Mouse (Mus musculus) forebrain, embryonic 15.5 days (tissue): Measurements from ENCODE around the gene Hils1. TPM values are rescaled to one million over a fixed set of nuclear protein-coding genes. Genes with fewer than 3 reads are reported as not detected.

Source experiments
- ATAC-seq: fragments of 200-750 bp; cut with Nextera tagmentation; replicated peaks from 2 replicates; pipeline ENCODE4 v1.8.0; 2017; ENCODE audit warnings: mild to moderate bottlenecking, moderate TSS enrichment, moderate library complexity
- H3K27ac ChIP-seq: fragments of 300-500 bp; sonication (generic); replicated peaks from 2 replicates; pipeline ENCODE4 v1.5.1; 2015; ENCODE audit warnings: mild to moderate bottlenecking, inconsistent platforms
- H3K27me3 ChIP-seq: fragments of 300-500 bp; sonication (generic); 2 replicates; pipeline ENCODE4 v1.6.1; 2015; ENCODE audit warnings: inconsistent platforms
- H3K36me3 ChIP-seq: fragments of 300-500 bp; sonication (generic); 2 replicates; pipeline ENCODE4 v1.6.1; 2015; ENCODE audit warnings: mild to moderate bottlenecking, inconsistent platforms
- H3K4me1 ChIP-seq: fragments of 300-500 bp; sonication (generic); 2 replicates; pipeline ENCODE4 v1.6.1; 2015; ENCODE audit warnings: inconsistent platforms
- H3K4me2 ChIP-seq: fragments of 300-500 bp; sonication (generic); replicated peaks from 2 replicates; pipeline ENCODE4 v1.6.1; 2015; ENCODE audit warnings: mild to moderate bottlenecking, inconsistent platforms
- H3K4me3 ChIP-seq: fragments of 300-500 bp; sonication (generic); 2 replicates; pipeline ENCODE4 v1.5.1; 2015; ENCODE audit warnings: mild to moderate bottlenecking, inconsistent platforms
- H3K9ac ChIP-seq: fragments of 300-500 bp; sonication (generic); replicated peaks from 2 replicates; pipeline ENCODE4 v1.6.1; 2015; ENCODE audit warnings: mild to moderate bottlenecking, inconsistent platforms
- H3K9me3 ChIP-seq: fragments of 300-500 bp; sonication (generic); 2 replicates; pipeline ENCODE4 v1.6.1; 2016; ENCODE audit warnings: inconsistent platforms
- WGBS: fragments of 180-500 bp; shearing (Covaris S2); methylation state at CpG from one replicate; pipeline ENCODE4 v1.1.7; 2015; ENCODE audit warnings: mixed read lengths; 5-methylcytosine and 5-hydroxymethylcytosine counted together
- polyA plus RNA-seq: library from polyadenylated mRNA; unstranded; fragments of >200 nt; fragmentation: Nextera tagmentation; extraction: Ambion mirVana; gene quantifications from 2 replicates; pipeline ENCODE4 v1.2.1, GENCODE M21; 2015

Hils1 gene
- not detected in 2 replicates for polyA plus RNA-seq

DNA sequence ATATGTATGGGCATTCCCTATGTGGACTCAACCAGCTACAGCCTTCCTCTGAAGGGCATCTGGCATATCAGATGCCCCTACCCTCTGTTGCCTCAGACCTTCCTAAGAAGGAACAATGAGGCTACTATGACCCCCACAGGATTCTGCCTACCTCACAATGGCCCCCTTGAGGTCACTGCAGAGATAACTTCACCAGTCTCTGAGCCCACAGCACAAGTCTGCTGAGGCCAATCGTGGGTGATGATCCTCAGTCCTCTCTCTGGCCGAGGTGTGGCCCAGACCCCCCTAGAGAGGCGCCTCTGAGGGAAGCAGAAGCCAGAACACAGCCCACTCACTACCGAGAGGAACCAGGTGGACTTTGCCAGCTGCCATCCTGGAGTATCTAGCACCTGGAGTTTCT, at the start of gene Hils1:
Hils1 (plus strand) TSS at position 175 of the 400 bp plus-strand sequence.
- H3K27ac ChIP-seq: no peak within 1 kb of the TSS
- H3K4me1 ChIP-seq: peaks cover 6% of the 10 kb centered on the region; the same call in 1 of the 2 replicates
- no peaks in the 10 kb centered on the region for H3K36me3 ChIP-seq
- H3K9me3 ChIP-seq: no peaks in the 10 kb centered on the region
- no peak within 1 kb of the TSS for H3K4me2 ChIP-seq
- ATAC-seq: no peak
- 55% methylated on average over 4 of the region's 4 CpGs for WGBS
- no peak within 1 kb of the TSS for H3K9ac ChIP-seq
- no peaks in the 10 kb centered on the region for H3K27me3 ChIP-seq
- H3K4me3 ChIP-seq: no peak within 1 kb of the TSS

DNA sequence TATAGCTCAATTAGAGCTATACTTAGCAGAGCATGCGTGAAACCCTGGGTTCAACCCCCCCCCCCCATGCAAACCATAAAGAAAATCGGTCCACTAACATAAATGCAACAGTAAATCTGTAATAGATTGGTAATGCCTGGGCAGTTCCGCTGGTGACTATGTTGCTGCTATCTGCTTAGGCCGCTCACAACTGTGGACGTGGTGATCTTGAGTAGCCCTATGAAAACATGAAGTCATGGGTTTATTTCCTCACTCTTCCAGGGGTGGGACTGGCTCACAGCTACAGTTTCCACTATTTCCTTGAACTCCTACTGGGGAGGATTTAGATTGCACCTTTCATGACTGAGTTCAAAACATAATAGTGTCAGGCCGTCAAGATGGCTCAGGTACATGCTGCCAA, 49.7 kb upstream of the Hils1 start:
- WGBS: 82% methylated on average over 6 of the region's 6 CpGs

DNA sequence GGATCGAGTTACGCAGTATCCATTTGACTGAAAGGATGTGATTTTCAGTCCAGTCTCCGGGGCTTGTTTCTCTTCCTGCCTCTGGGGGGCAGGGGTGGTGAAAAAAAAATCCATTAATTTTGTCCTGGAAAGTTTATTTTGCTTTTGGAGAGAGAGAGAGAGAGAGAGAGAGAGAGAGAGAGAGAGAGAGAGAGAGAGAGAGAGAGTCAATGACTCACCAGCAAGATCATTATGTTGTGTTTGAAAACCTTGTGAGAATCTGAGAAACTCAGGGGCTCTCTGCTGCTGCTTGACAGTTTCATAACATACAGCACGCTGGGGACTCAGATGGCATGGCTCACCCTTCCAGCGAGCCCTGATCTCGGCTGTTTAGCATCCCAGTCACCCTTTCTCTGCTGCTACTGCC, 46.4 kb upstream of the Hils1 start:
- H3K9me3 ChIP-seq: no peaks in the 10 kb centered on the region
- no peak overlapping the region for H3K27ac ChIP-seq
- WGBS: 61% methylated on average over 6 of the region's 6 CpGs
- no peak overlapping the region for H3K4me3 ChIP-seq
- H3K9ac ChIP-seq: no peak overlapping the region
- H3K4me2 ChIP-seq: no peak overlapping the region
- no peaks in the 10 kb centered on the region for H3K36me3 ChIP-seq
- ATAC-seq: no peak
- H3K27me3 ChIP-seq: no peaks in the 10 kb centered on the region
- peaks cover 7% of the 10 kb centered on the region for H3K4me1 ChIP-seq

More for the DNA sequence above, 49.7 kb upstream of the Hils1 start:
- peaks cover 7% of the 10 kb centered on the region for H3K4me1 ChIP-seq
- no peaks in the 10 kb centered on the region for H3K9me3 ChIP-seq
- no peak overlapping the region for H3K27ac ChIP-seq
- H3K9ac ChIP-seq: no peak overlapping the region
- no peaks in the 10 kb centered on the region for H3K36me3 ChIP-seq
- H3K27me3 ChIP-seq: no peaks in the 10 kb centered on the region
- H3K4me2 ChIP-seq: no peak overlapping the region
- ATAC-seq: no peak
- no peak overlapping the region for H3K4me3 ChIP-seq

DNA sequence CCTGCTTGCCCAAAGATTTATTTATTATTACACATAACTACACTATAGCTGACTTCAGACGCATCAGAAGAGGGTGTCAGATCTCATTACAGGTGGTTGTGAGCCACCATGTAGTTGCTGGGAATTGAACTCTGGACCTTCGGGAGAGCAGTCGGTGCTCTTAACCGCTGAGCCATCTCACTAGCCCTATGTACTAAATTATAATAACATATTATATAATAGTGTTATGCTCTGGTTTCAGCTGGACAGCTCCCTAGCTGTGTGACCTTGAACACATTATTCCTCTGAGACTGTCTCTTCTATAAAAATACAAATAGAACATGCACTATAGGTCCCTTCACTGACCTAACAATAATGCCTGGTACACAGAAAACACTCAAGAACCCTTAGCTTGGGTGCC, 42.4 kb upstream of the Hils1 start:
- 95% methylated on average over 4 of the region's 4 CpGs for WGBS
- Histone ChIP-seq H3K4me1 (peaks cover 12% of the 10 kb centered on the region), H3K27ac (no peak overlapping the region), H3K9me3 (no peaks in the 10 kb centered on the region), H3K9ac (no peak overlapping the region), H3K27me3 (no peaks in the 10 kb centered on the region), H3K4me3 (no peak overlapping the region), H3K36me3 (no peaks in the 10 kb centered on the region), H3K4me2 (no peak overlapping the region)
- ATAC-seq: no peak

DNA sequence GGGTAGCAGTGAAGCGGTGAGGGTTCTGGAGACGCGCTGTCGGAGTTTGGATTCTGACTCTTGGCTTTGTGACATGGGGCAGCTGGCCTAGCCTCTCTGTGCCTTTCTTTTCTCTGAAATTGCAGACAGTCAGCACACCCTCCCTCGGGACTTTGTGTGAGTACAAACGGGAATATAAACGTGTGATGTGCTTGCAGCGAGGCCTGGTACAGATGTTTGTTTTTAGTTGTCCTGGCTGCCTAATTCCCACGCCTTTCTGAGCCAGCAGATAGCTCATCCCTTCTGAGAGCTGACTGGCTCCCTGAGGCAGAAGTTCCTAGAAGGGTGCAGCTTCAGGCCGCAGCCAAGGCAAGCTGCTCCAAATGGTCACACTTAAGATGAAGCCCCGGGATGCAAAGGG, 41.0 kb upstream of the Hils1 start:
- Histone ChIP-seq H3K4me3 (no peak overlapping the region), H3K27me3 (no peaks in the 10 kb centered on the region), H3K36me3 (no peaks in the 10 kb centered on the region), H3K9ac (no peak overlapping the region), H3K9me3 (no peaks in the 10 kb centered on the region), H3K4me2 (no peak overlapping the region), H3K4me1 (peaks cover 12% of the 10 kb centered on the region), H3K27ac (no peak overlapping the region)
- ATAC-seq: no peak
- WGBS: 82% methylated on average over 11 of the region's 11 CpGs

DNA sequence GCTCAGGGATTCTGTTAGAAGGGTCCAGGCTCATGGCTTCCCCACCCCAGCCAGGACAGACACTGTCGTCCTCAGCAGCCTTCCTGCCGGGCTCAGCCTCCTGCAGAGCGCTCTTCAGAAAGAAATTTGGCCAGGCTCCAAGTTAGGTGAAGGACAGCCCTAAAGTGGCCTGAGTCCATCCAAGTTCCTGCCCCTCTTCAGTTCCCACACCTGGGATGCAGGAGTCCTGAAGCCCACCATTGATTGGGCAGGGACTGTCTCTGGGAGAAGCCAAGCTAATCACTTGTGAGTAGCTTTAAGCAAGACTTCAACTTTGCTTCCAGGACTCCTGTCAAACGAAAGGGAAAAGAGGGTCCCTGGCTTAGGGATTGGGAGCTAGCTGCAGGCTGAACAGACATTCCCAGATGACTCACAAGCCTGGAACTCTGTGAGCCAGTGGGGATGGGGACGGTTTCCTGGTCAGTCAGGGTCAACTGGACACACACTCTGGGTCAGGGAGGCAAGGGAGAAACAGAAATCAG, 39.6 kb upstream of the Hils1 start:
- H3K4me2 ChIP-seq: no peak overlapping the region
- no peaks in the 10 kb centered on the region for H3K27me3 ChIP-seq
- no peak overlapping the region for H3K9ac ChIP-seq
- peaks cover 12% of the 10 kb centered on the region for H3K4me1 ChIP-seq
- H3K4me3 ChIP-seq: no peak overlapping the region
- ATAC-seq: no peak
- no peak overlapping the region for H3K27ac ChIP-seq
- no peaks in the 10 kb centered on the region for H3K9me3 ChIP-seq
- WGBS: 17% methylated on average over 5 of the region's 5 CpGs
- H3K36me3 ChIP-seq: no peaks in the 10 kb centered on the region

DNA sequence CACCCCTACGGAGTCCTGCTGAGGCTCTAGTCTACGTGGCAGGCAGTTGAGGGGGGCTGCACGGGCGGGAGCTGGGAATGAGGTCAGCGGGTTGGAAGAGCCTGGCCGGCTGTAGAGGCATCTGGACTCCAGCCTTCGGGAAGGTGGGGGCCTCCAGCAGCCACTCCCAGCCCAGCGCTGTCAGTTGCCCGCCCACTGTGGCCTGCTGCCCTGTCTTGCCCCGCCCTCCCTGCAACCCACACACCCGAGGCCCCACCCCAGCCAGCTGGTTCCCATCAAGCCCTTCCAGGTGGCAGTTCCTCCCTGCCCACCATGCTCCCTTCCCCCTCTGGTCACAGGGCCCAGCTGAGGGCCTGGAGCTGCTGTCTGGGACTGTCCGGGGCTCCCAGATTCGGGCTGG, 38.6 kb upstream of the Hils1 start:
- Histone ChIP-seq H3K27ac (no peak overlapping the region), H3K27me3 (0 out of 2 replicates have a peak, but pooled peaks cover 6% of the 10 kb centered on the region), H3K4me2 (no peak overlapping the region), H3K36me3 (no peaks in the 10 kb centered on the region), H3K4me3 (no peak overlapping the region), H3K9ac (no peak overlapping the region), H3K9me3 (no peaks in the 10 kb centered on the region), H3K4me1 (peaks cover 12% of the 10 kb centered on the region)
- ATAC-seq: peak; percentile 79
- 7% methylated on average over 13 of the region's 13 CpGs for WGBS

DNA sequence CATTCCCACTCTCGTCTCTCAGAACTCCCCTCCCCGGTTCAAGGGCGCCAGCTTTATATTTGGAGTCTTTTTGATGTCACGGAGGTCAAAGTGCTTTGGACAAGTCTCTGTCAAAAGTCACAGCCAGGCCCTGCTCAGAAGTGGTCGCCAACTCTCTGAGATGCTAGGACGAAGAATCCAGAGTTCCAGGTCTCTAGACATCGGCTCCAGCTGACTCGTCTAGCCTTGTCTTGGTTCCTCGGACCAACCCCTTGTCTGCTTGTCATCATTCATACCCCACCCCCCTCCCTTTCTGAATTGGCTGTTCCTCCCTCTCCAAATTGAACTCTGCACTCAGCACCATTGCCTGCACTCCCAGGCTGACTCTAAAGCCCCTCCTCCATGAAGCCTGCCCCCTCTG, 37.8 kb upstream of the Hils1 start:
- H3K27ac ChIP-seq: no peak overlapping the region
- ATAC-seq: no peak
- H3K9me3 ChIP-seq: no peaks in the 10 kb centered on the region
- H3K4me2 ChIP-seq: no peak overlapping the region
- H3K27me3 ChIP-seq: 0 out of 2 replicates have a peak, but pooled peaks cover 8% of the 10 kb centered on the region
- no peak overlapping the region for H3K9ac ChIP-seq
- no peaks in the 10 kb centered on the region for H3K36me3 ChIP-seq
- peaks cover 12% of the 10 kb centered on the region for H3K4me1 ChIP-seq
- no peak overlapping the region for H3K4me3 ChIP-seq
- WGBS: 61% methylated on average over 9 of the region's 9 CpGs

DNA sequence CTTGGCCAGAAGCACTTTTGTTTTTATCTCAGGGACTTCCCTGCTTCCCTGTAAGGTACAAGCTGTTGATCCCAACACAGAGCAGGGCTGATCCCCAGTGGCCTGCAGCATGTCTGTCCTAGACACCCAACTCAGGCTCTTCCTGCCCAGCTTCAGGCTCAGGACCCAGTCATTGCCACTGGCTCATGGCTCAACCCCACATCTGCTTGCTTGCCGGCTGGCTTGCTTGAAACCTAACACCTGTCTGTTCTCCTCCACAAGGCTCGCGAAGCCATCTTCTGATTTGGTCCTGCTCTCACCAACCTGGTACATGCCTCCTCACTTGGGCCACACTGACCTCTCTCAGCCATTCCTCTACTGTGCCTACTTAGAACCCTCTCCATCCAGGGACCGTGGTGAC, 37.2 kb upstream of the Hils1 start:
- H3K36me3 ChIP-seq: no peaks in the 10 kb centered on the region
- H3K4me3 ChIP-seq: no peak overlapping the region
- ATAC-seq: no peak
- H3K9ac ChIP-seq: no peak overlapping the region
- H3K4me1 ChIP-seq: peaks cover 12% of the 10 kb centered on the region
- WGBS: 67% methylated on average over 4 of the region's 4 CpGs
- H3K27ac ChIP-seq: no peak overlapping the region
- H3K9me3 ChIP-seq: no peaks in the 10 kb centered on the region
- no peak overlapping the region for H3K4me2 ChIP-seq
- peaks cover 13% of the 10 kb centered on the region; the same call in 1 of the 2 replicates for H3K27me3 ChIP-seq

DNA sequence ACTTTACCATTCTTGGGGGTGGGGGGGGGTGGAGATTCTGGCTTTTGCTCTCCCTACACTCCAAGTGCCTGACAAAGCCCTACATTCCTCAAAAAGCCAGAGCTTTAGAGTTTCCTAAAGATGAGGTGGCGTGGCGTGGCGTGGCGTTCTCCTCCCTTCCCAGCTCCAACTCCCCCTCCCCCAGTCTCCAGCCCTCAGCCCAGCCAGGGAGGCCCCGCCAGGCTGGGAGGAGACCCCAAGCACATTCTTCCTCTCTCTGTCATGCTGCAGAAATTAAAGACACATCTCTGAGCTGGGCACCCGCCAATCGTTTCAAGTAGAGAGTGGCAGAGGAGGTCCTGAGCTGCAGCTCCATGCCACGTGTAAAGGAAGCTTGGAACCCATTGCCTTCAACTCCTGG, 33.8 kb upstream of the Hils1 start:
- Histone ChIP-seq H3K4me3 (no peak overlapping the region), H3K27ac (no peak overlapping the region), H3K9ac (no peak overlapping the region), H3K27me3 (peaks cover 43% of the 10 kb centered on the region), H3K9me3 (no peaks in the 10 kb centered on the region), H3K36me3 (no peaks in the 10 kb centered on the region), H3K4me2 (no peak overlapping the region), H3K4me1 (peaks cover 22% of the 10 kb centered on the region)
- ATAC-seq: no peak
- WGBS: 32% methylated on average over 8 of the region's 8 CpGs

DNA sequence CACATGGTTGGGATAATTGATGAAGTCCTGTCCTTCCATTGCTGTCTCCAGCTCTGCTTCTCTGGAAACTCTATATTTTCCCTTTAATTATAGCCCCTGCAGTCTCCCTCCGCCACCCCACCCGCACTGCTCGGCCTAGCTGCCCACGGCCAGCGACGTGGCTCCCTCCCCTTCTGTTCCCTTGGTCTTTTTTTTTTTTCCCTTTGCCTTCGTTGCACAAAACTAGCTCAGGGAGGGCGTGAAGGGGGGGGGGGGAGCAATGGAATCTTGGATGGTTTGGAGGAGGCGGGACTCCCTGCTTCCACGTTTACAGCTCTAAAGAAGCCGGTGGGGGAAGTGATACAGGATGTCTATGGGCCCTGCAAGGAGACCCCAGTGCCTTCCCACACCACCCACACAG, 32.9 kb upstream of the Hils1 start:
- ATAC-seq: no peak
- Histone ChIP-seq H3K4me2 (no peak overlapping the region), H3K27ac (no peak overlapping the region), H3K36me3 (no peaks in the 10 kb centered on the region), H3K4me3 (no peak overlapping the region), H3K27me3 (peaks cover 52% of the 10 kb centered on the region), H3K9me3 (no peaks in the 10 kb centered on the region), H3K9ac (no peak overlapping the region), H3K4me1 (peaks cover 15% of the 10 kb centered on the region)
- WGBS: 39% methylated on average over 11 of the region's 11 CpGs

DNA sequence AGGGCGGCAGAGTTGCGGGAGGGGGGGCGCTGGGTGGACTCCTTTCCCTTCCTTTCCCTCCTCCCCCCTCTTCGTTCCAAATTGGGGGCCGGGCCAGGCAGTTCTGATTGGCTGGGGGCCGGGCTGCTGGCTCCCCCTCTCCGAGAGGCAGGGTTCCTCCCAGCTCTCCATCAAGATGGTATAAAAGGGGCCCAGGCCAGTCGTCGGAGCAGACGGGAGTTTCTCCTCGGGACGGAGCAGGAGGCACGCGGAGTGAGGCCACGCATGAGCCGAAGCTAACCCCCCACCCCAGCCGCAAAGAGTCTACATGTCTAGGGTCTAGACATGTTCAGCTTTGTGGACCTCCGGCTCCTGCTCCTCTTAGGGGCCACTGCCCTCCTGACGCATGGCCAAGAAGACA, 31.3 kb upstream of the Hils1 start, which contains the start of gene Col1a1:
Col1a1 (plus strand) TSS at position 180 of the 400 bp plus-strand sequence.
- peaks cover 55% of the 10 kb centered on the region for H3K27me3 ChIP-seq
- no peak within 1 kb of the TSS for H3K9ac ChIP-seq
- 14% methylated on average over 19 of the region's 19 CpGs for WGBS
- peaks cover 15% of the 10 kb centered on the region for H3K4me1 ChIP-seq
- H3K27ac ChIP-seq: no peak within 1 kb of the TSS
- no peaks in the 10 kb centered on the region for H3K36me3 ChIP-seq
- peak within 1 kb of the TSS; percentile 36 for H3K4me3 ChIP-seq
- no peak for ATAC-seq
- peak within 1 kb of the TSS; percentile 59 for H3K4me2 ChIP-seq
- H3K9me3 ChIP-seq: no peaks in the 10 kb centered on the region

DNA sequence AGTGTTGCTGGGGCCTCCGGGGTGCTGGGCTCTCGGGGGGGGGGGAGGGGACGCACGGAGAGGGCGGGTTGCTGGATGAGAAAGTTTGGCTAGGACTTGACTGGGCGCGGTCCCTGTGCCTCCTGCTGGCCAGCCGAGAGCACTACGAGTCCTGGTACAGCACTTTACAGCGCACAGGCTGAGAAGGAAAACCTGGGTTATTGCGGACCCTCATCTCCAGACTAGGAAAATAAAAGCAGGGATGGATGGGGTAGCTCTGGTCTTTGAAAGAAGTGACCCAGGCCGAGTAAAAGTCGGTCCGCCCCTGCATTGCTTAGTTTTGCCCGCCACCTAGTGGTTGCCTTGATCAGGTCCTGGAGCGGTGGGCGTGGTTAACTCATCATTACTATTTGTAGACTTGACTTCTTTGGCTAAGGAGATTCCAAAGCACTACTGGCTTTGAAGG, 30.5 kb upstream of the Hils1 start:
- Histone ChIP-seq H3K9ac (no peak overlapping the region), H3K36me3 (no peaks in the 10 kb centered on the region), H3K4me3 (peak overlapping the region; percentile 36), H3K27me3 (peaks cover 55% of the 10 kb centered on the region), H3K27ac (no peak overlapping the region), H3K4me2 (peak overlapping the region; percentile 59), H3K9me3 (no peaks in the 10 kb centered on the region), H3K4me1 (peaks cover 15% of the 10 kb centered on the region)
- under 1% methylated on average over 17 of the region's 17 CpGs for WGBS
- peak; percentile 63 for ATAC-seq
